Mouse (Mus musculus) forebrain, embryonic 11.5 days (tissue): ENCODE measurements around the gene Cmip. TPM values are rescaled to one million over a fixed set of nuclear protein-coding genes. Genes with fewer than 3 reads are reported as not detected.
A peak's percentile ranks its signal among the peaks of the same experiment; 100 is the strongest.

Source experiments
- ATAC-seq: fragments of 200-750 bp; cut with Nextera tagmentation; replicated peaks from 2 replicates; pipeline ENCODE4 v1.8.0; 2017; ENCODE audit warnings: moderate TSS enrichment; ENCODE audit not compliant: low FRiP score
- DNase-seq: peaks from one replicate; pipeline ENCODE4 v3.0.0-alpha.2; 2017; ENCODE audit warnings: low spot score
- H3K27ac ChIP-seq: fragments of 300-500 bp; sonication (generic); 2 replicates; pipeline ENCODE4 v1.5.1; 2014; ENCODE audit warnings: low read depth, low read length
- H3K27me3 ChIP-seq: fragments of 300-500 bp; sonication (generic); 2 replicates; pipeline ENCODE4 v1.6.1; 2014; ENCODE audit warnings: mild to moderate bottlenecking, low read length, mixed read lengths; ENCODE audit not compliant: control insufficient read depth, insufficient read depth
- H3K36me3 ChIP-seq: fragments of 300-500 bp; sonication (generic); 2 replicates; pipeline ENCODE4 v1.6.1; 2014; ENCODE audit warnings: mild to moderate bottlenecking, low read length, moderate library complexity, mixed read lengths; ENCODE audit not compliant: control insufficient read depth, insufficient read depth
- H3K4me1 ChIP-seq: fragments of 300-500 bp; sonication (generic); replicated peaks from 2 replicates; pipeline ENCODE4 v1.6.1; 2014; ENCODE audit warnings: low read length, mixed read lengths; ENCODE audit not compliant: control insufficient read depth, insufficient read depth
- H3K4me2 ChIP-seq: fragments of 300-500 bp; sonication (generic); 2 replicates; pipeline ENCODE4 v1.6.1; 2014; ENCODE audit warnings: low read depth, mild to moderate bottlenecking, low read length, moderate library complexity, mixed read lengths; ENCODE audit not compliant: severe bottlenecking
- H3K4me3 ChIP-seq: fragments of 300-500 bp; sonication (generic); 2 replicates; pipeline ENCODE4 v1.5.1; 2014; ENCODE audit warnings: low read depth, low read length
- H3K9ac ChIP-seq: fragments of 300-500 bp; sonication (generic); 2 replicates; pipeline ENCODE4 v1.6.1; 2014; ENCODE audit warnings: low read length
- H3K9me3 ChIP-seq: fragments of 300-500 bp; sonication (generic); 2 replicates; pipeline ENCODE4 v1.6.1; 2016; ENCODE audit warnings: low read length, mixed read lengths; ENCODE audit not compliant: control insufficient read depth
- WGBS: fragments of 180-500 bp; shearing (Covaris S2); extraction: QIAGEN DNeasy Blood & Tissue Kit; methylation state at CpG from one replicate; pipeline ENCODE4 v1.1.7; 2014; 5-methylcytosine and 5-hydroxymethylcytosine counted together
- polyA plus RNA-seq: library from polyadenylated mRNA; unstranded; fragments of >200 nt; fragmentation: Nextera tagmentation; extraction: Ambion mirVana; gene quantifications from 2 replicates; pipeline ENCODE4 v1.2.1, GENCODE M21; 2014

Gene Cmip
- polyA plus RNA-seq, 1 experiment from 2014 or later: 30.5 TPM

GRCm38 (mm10) chr8:117430624-117431023 lies 173.8 kb downstream of the Cmip start:
- H3K36me3 ChIP-seq: no peaks in the 10 kb centered on the region; the same call in 1 of the 2 replicates
- DNase-seq (no peak), ATAC-seq (no peak)
- no peak overlapping the region for H3K4me3 ChIP-seq
- 87% methylated on average over 4 of the region's 4 CpGs for WGBS
- H3K27me3 ChIP-seq: no peaks in the 10 kb centered on the region
- no peak overlapping the region for H3K9ac ChIP-seq
- H3K4me1 ChIP-seq: no peaks in the 10 kb centered on the region
- H3K9me3 ChIP-seq: no peaks in the 10 kb centered on the region
- no peak overlapping the region for H3K4me2 ChIP-seq
- H3K27ac ChIP-seq: no peak overlapping the region

- no peak for DNase-seq
- no peaks in the 10 kb centered on the region for H3K27me3 ChIP-seq
- no peak overlapping the region for H3K27ac ChIP-seq
- no peaks in the 10 kb centered on the region; the same call in 1 of the 2 replicates for H3K36me3 ChIP-seq
- no peaks in the 10 kb centered on the region for H3K9me3 ChIP-seq
- no peak overlapping the region for H3K4me2 ChIP-seq
- no peak overlapping the region for H3K4me3 ChIP-seq
- ATAC-seq: no peak
- H3K4me1 ChIP-seq: no peaks in the 10 kb centered on the region
- whole genome bisulfite sequencing: 92% methylated on average over 3 of the region's 3 CpGs
- H3K9ac ChIP-seq: no peak overlapping the region
Observed at GRCm38 (mm10) chr8:117431554-117431953, 174.7 kb downstream of the Cmip start.

GRCm38 (mm10) chr8:117432111-117432510 lies 175.2 kb downstream of the Cmip start:
- no peak overlapping the region for H3K9ac ChIP-seq
- ATAC-seq (no peak), DNase-seq (no peak)
- H3K27me3 ChIP-seq: no peaks in the 10 kb centered on the region
- H3K9me3 ChIP-seq: no peaks in the 10 kb centered on the region
- no peaks in the 10 kb centered on the region for H3K4me1 ChIP-seq
- no peaks in the 10 kb centered on the region; the same call in 1 of the 2 replicates for H3K36me3 ChIP-seq
- no peak overlapping the region for H3K4me2 ChIP-seq
- no peak overlapping the region for H3K27ac ChIP-seq
- H3K4me3 ChIP-seq: no peak overlapping the region
- 90% methylated on average over 8 of the region's 8 CpGs for WGBS

- H3K36me3 ChIP-seq: peaks cover 4% of the 10 kb centered on the region; the same call in 1 of the 2 replicates
- ATAC-seq (no peak), DNase-seq (no peak)
- H3K27ac ChIP-seq: no peak overlapping the region
- H3K9me3 ChIP-seq: no peaks in the 10 kb centered on the region
- H3K4me2 ChIP-seq: no peak overlapping the region
- no peak overlapping the region for H3K4me3 ChIP-seq
- no peaks in the 10 kb centered on the region for H3K4me1 ChIP-seq
- no peak overlapping the region for H3K9ac ChIP-seq
- no peaks in the 10 kb centered on the region for H3K27me3 ChIP-seq
- 91% methylated on average over 10 of the region's 10 CpGs for WGBS
Observed at GRCm38 (mm10) chr8:117433968-117434367, 177.1 kb downstream of the Cmip start.

GRCm38 (mm10) chr8:117436786-117437185 lies 179.9 kb downstream of the Cmip start:
- no peak for ATAC-seq
- no peak overlapping the region for H3K4me3 ChIP-seq

GRCm38 (mm10) chr8:117437616-117438015 lies 180.8 kb downstream of the Cmip start:
- no peaks in the 10 kb centered on the region for H3K9me3 ChIP-seq
- 94% methylated on average over 5 of the region's 5 CpGs for WGBS
- no peak for ATAC-seq
- no peaks in the 10 kb centered on the region for H3K4me1 ChIP-seq
- H3K4me3 ChIP-seq: no peak overlapping the region
- peaks cover 4% of the 10 kb centered on the region; the same call in 1 of the 2 replicates for H3K36me3 ChIP-seq
- no peak overlapping the region for H3K4me2 ChIP-seq
- DNase-seq: no peak
- no peak overlapping the region for H3K27ac ChIP-seq
- H3K9ac ChIP-seq: no peak overlapping the region
- H3K27me3 ChIP-seq: no peaks in the 10 kb centered on the region

More at GRCm38 (mm10) chr8:117436786-117437185, 179.9 kb downstream of the Cmip start:
- H3K27ac ChIP-seq: no peak overlapping the region
- no peak overlapping the region for H3K9ac ChIP-seq
- H3K36me3 ChIP-seq: peaks cover 4% of the 10 kb centered on the region; the same call in 1 of the 2 replicates
- no peaks in the 10 kb centered on the region for H3K27me3 ChIP-seq
- no peaks in the 10 kb centered on the region for H3K9me3 ChIP-seq
- no peaks in the 10 kb centered on the region for H3K4me1 ChIP-seq
- WGBS: 93% methylated on average over 15 of the region's 15 CpGs
- DNase-seq: no peak
- no peak overlapping the region for H3K4me2 ChIP-seq

GRCm38 (mm10) chr8:117440317-117440716 lies 183.5 kb downstream of the Cmip start:
- peaks cover 4% of the 10 kb centered on the region; the same call in 1 of the 2 replicates for H3K36me3 ChIP-seq
- ATAC-seq: no peak
- 96% methylated on average over 14 of the region's 14 CpGs for WGBS

GRCm38 (mm10) chr8:117440759-117441158 lies 183.9 kb downstream of the Cmip start:
- ATAC-seq (no peak), DNase-seq (no peak)
- H3K36me3 ChIP-seq: peaks cover 4% of the 10 kb centered on the region; the same call in 1 of the 2 replicates
- H3K9me3 ChIP-seq: no peaks in the 10 kb centered on the region
- 95% methylated on average over 6 of the region's 6 CpGs for WGBS
- no peak overlapping the region for H3K9ac ChIP-seq
- peaks cover 2% of the 10 kb centered on the region; the same call in 1 of the 2 replicates for H3K4me1 ChIP-seq
- H3K4me3 ChIP-seq: no peak overlapping the region
- no peaks in the 10 kb centered on the region for H3K27me3 ChIP-seq
- H3K4me2 ChIP-seq: no peak overlapping the region
- H3K27ac ChIP-seq: no peak overlapping the region

More at GRCm38 (mm10) chr8:117440317-117440716, 183.5 kb downstream of the Cmip start:
- no peaks in the 10 kb centered on the region for H3K9me3 ChIP-seq
- H3K27me3 ChIP-seq: no peaks in the 10 kb centered on the region
- no peak overlapping the region for H3K4me3 ChIP-seq
- DNase-seq: no peak
- H3K4me1 ChIP-seq: peaks cover 2% of the 10 kb centered on the region; the same call in 1 of the 2 replicates
- H3K4me2 ChIP-seq: no peak overlapping the region
- H3K27ac ChIP-seq: no peak overlapping the region
- no peak overlapping the region for H3K9ac ChIP-seq

- Histone ChIP-seq H3K9me3 (no peaks in the 10 kb centered on the region), H3K4me1 (peaks cover 2% of the 10 kb centered on the region; the same call in 1 of the 2 replicates), H3K4me3 (no peak overlapping the region), H3K27ac (peak overlapping the region; percentile 68), H3K27me3 (no peaks in the 10 kb centered on the region), H3K36me3 (no peaks in the 10 kb centered on the region; the same call in 1 of the 2 replicates), H3K9ac (no peak overlapping the region), H3K4me2 (no peak overlapping the region)
- ATAC-seq (no peak), DNase-seq (no peak)
- 77% methylated on average over 5 of the region's 5 CpGs for WGBS
Observed at GRCm38 (mm10) chr8:117445507-117445906, 188.6 kb downstream of the Cmip start.
